Mouse (Mus musculus): ENCODE measurements at regions not wholly inside any gene's neighbourhood (a gene's known extent, or its start where the extent isn't known, plus 50 kb on each side); places are given as distances from the start of the nearest gene placed in this dataset.
"Not testable (repeated sequence)": the region's sequence is repeated elsewhere in the genome, so short reads cannot be mapped to it uniquely, and the experiment has no call there.

DNA sequence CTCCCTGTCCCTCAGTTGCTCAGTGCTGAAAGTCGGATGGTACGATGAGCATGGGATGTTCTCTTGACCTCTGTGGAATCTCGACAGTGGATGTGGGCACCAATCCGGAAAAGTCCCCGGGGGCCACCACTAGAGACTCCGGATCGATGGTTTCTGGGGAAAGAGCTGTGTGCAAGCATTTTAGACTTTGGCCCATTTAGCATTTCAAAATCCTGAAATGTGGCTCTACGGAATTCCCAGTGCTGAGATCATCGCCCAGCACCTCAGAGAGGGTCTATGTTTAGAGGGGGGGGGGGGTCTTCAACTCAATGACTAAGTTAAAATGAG lies 68.6 kb downstream of the Tomm20 start:
- DNase-seq (ENCODE audit: low spot score): no peak

DNA sequence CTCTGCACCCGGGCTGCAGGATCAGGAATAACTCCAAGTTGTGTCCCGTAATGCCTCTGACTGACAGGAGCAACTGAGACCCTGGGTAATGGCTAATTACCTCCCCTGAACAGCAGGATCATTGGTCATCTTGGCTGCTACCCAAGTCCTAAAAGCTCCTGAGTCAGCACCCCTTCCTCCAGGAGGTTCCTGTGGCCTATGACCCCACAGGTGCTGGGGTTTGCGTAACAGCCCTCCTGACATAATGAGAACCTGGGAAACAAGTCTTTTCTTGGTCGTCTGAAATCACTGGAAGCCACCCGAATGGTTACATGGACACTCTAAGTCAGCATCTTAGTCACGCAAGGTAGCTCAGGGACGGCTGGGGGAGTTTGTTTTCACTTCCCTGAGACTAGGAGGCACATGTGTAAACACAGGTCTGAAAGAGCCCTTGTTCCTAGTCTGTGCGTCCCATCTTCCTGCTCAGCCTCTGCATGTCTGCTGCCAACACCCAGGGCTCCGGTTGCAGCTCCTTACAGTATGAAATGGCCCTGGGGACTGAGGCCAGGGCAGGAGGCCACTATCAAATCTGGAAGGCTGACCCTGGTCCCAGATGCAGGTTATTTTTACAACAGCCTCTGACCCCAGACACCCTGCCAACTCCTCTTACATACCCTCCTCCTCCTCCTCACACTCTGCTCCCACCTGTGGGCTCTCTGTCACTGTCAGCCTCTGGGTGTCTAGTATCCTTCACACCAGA lies 69.2 kb downstream of the Tomm20 start:
- no peak for DNase-seq (ENCODE audit: low spot score)

DNA sequence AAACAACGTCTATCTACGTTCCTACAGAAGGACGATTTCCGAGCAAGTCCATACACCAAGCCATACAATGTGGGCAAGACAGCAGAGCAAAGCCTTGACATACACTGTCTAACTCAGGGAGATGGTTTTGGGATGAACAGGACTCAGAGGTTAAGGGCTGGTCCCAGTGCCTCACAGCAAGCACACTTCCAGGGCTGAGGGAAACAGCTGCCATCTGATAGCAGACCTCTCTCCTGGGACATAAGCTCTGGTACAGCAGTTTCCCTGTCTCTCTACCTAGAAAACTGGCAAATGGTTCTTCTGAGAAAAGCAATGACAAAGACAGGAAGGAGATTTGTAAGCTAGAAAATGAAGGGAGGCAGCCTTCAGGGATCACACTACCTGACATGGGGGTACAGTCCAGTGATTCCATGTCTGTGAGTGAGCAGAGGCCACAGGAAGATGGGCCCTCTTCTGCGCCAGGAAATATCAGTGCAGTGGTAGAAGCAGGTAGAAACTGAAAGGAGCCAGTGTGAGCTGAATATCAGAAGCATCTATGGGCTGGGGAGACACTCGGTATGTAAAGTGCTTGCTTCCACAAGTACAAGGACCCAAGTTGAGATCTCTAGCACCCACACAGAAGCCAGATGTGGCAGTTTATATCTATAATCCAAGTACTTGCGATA lies 70.0 kb downstream of the Tomm20 start:
- no peak for DNase-seq (ENCODE audit: low spot score)

DNA sequence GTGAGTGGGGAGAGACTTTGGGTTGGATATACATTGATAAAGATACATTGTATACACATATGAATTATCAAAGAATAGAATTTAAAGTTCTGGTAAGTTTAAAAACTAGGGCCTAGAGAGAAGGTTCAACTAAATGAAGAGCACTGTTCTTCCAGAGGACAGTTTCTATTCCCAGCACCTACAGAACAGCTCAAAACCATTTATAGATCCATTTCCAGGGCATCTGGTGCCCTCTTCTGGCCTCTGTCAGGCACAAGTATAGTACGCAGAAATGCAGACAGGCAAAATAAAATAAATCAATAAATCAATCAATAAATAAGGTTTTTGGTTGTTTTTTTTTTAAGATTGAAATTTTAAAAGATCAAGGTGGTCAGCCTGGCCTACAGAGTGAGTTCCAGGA lies 70.8 kb downstream of the Tomm20 start:
- no peak for DNase-seq (ENCODE audit: low spot score)

DNA sequence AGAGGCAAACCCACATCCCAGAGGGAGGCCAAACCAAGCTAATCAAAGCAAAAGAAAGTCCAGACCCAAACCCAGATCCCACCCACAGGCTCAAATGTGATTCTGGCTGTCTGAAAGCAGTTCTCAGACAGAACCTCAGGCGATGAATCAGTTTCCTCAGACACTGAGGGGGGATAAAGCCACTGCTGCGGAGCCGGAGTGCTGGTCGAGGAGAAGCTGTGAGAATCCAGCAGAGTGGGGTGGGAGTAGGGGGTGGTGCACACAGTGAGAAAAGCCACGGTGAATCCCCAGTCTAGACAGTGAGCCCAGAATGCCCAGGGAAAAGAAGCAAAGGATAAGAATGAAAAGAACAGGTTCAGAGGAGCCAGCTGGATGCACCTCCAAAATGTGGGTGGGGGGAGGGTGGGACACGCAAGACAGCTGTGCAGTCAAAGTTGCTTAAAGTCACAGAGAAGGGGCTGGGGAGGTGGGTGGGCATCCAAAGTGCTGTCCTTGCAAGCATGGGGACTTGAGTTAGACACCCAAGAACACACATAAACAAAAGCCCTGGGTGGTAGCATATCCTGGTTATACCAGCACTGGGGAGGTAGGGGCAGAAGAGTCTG lies 71.4 kb downstream of the Tomm20 start:
- DNase-seq (ENCODE audit: low spot score): no peak

DNA sequence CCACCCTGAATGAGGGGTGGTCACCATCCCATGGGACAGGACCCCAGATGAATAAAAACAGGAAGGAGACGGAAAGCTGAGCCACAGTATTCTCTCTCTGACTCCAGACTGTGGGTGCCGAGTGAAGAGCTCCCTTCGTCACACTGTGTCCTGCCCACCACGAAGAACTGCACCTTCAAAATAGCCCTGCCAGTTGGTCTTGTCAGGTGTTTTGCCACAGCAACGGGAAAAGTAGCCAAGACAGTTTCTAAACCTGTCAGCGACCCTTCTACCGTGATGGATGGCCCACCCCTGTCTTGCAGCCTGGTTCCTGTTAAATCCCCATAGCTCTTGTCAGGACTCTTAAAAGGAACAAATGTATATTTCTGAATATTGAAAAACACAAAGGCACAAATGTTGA lies 72.3 kb downstream of the Tomm20 start:
- no peak for DNase-seq (ENCODE audit: low spot score)

DNA sequence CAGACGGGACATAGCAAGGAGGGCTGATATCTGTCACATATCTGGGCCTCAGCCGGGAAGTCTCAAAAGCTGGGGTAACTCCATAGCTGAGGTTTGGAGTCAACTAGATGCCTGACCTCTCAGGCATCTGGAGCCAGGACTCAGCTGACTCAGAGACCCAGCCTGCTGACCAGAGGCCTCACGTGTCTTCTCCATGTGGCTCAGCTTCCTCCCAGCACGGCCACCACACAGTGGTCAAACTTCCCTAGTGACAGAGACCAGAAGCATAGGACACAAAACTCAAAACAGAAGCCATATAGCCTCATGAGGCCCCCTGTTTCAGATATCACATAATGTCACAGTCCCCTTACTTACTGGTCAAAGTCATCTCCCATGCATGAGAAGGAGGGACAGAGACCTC lies 73.1 kb downstream of the Tomm20 start:
- DNase-seq (ENCODE audit: low spot score): no peak

DNA sequence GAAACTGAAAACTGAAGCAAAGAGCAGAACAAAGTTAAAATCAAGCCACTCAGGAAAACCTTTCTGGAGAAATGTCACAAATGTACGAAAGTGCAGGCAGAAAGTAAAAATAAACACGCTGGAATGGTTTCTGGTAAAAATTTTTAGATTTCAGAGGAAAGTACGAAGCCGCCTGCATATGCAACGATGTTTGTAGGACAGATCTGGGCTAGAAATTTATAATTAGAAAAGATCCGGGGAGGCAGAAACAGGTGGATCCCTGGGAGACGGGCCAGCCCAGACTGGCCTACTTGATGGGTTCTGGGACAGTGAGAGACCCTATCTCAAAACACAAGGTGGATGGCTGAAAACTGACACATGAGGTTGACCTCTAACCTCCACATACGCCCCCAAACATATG lies 73.5 kb downstream of the Tomm20 start:
- DNase-seq (ENCODE audit: low spot score): no peak

DNA sequence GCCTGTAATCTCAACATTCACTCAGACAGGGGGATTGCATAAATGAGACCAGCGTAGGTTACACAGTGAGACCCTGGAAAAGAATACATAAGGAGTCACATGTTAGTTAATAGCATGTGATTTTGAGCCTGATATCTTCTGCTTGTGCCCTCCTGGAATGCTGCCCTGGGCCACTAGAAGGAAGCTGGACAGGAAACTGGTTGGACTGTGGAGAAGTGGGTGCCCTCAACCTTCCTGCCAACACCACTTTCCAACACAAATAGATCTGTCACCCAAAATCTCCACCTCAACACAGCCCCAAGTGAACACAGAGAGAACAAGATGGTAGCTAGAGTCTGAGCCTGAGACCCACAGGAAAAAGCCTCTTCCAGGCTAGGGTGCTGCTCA lies 76.2 kb downstream of the Tomm20 start:
- DNase-seq (ENCODE audit: low spot score): no peak

DNA sequence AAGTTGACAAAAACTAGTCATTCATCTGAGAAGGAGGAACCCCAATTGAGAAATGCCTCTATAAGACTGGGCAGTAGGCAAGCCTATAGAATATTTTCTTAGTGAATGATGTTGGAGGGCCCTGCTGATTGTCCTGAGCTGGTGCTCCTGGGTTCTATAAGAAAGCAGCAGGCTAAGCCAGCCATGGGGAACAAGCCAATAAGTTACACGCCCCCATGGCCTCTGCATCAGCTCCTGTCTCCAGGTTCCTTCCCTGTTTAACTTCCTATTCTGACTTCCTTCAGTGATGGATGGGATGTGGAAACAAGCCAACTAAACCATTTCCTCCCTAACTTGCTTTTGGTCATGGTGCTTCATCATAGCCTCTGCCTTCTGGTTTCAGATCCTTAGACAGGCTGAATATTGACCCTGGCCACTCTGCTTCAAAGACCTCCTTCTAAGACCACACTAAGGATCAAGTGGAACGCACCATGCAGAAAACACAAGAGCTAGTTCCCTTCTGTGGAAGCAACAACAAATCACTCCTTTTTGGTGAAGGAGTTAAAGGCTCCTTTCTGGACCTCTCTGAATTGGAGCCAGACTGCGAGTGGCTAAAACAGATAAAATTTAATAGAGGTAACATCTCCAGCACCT lies 76.7 kb downstream of the Tomm20 start:
- DNase-seq (ENCODE audit: low spot score): no peak

DNA sequence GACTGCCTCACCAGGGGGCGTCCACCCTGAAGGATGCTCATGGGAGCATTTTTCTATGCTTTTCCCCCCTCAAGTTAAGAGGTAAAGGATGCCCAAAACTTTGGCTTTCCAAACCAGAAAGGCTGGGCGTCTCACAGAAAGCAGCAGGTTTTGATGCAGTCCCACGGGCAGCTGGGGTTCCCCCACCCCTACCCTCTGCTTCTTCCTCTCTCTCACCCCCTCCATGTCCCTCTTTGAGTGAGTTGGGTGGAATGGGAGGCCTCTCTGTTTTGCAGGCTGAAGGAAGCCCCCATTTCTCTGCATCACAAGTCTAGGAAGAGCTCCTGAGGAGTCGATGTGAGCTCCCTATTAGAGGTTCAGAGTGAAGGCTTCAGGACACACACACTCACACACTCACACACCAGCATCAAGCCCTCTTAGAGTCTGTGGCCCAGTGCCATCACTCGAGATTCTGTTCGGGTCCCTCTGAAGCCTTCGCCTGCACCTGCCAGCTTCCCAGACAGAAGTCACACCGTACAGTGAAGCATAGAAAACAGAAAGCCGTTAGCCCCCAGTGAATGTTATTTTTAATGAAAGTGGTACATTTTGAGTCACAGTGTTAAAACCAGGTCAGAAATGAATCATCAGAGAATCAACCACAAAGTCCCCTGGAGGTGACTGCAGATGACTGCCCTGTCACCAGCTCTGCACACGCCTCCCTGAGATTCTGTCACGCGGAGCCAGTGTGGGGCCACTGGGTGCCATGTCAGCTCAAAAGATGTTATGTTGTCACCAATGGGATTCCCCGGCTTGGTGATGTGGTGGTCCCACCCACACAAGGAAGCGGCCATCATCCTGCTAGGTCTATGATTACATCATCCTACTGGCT lies 78.3 kb downstream of the Tomm20 start:
- DNase-seq (ENCODE audit: low spot score): no peak

DNA sequence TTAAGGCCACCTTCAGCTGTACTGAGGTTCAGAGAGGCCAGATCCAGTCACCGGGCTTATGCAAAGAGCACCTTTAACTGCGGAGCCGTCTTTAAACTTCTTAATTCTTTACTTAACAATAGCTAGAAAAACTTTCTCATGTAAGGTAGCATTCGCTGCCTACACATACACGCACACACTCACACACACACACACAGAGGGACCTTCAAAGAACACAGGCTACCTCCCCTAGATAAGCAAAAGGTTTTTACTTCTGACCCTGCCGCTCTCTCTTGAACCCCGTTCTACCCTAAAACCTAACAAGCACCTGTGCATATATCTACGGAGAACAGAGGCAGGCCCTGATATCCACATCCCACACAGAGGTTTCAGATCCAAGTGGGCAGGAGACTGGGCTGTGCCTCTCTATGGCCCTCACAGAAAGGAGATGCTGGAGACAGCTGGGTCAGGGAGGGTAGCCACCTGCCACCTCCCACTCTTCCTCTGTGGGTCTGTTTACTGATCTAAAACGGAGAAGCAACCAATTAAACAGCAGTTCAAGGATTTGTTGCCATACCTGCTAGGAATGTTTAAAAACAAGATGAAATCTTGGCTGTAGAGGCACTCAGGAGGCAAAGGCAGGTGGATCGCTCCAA lies 81.2 kb downstream of the Tomm20 start:
- no peak for DNase-seq (ENCODE audit: low spot score)

DNA sequence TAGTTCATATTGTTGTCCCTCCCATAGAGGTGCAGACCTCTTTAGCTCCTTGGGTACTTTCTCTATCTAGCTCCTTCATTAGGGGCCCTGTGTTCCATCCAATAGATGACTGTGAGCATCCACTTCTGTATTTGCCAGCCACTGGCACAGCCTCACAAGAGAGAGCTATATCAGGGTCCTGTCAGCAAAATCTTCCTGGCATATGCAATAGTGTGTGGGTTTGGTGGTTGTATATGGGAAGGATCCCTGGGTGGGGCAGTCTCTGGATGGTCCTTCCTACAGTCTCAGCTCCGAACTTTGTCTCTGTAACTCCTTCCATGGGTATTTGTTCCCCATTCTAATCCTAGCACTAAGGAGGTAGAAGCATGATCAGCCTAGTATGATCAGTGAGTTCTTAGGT lies 82.0 kb downstream of the Tomm20 start:
- DNase-seq (ENCODE audit: low spot score): not testable (repeated sequence)

DNA sequence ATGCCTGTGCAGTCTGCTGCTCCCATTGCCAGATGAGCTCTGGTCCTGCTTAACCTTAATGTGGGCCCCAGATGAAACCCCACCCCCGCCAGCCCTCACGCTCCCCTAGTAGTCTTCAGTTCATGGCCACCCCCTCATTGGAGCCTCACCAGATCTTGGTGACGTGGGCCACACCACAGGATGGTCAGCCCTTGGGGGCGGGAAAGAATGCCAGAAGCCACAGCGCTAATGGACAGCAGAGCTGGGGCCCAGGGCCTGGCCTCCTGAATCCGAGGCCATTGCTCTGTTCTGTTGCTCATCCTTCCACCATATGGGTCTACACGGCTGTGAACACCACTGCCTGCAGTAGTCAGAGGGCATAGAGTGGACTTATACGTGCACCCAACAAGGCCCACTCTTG lies 83.9 kb downstream of the Tomm20 start:
- DNase-seq (ENCODE audit: low spot score): no peak

DNA sequence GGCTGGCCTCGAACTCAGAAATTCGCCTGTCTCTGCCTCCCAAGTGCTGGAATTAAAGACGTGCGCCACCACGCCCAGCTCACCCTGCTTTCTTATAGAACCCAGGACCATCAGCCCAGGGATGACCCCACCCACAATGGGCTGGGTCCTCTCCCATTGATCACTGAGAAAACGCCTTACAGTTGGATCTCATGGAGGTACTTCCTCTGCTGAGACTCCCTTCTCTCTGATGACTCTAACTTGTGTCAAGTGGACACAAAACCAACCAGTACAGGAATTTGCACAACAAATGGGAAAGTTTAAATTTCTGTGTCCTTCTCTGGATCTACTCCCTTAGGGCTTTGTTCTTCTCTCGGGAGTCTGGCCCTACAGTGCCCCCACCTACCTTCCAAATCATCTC lies 85.0 kb downstream of the Tomm20 start:
- no peak for DNase-seq (ENCODE audit: low spot score)

DNA sequence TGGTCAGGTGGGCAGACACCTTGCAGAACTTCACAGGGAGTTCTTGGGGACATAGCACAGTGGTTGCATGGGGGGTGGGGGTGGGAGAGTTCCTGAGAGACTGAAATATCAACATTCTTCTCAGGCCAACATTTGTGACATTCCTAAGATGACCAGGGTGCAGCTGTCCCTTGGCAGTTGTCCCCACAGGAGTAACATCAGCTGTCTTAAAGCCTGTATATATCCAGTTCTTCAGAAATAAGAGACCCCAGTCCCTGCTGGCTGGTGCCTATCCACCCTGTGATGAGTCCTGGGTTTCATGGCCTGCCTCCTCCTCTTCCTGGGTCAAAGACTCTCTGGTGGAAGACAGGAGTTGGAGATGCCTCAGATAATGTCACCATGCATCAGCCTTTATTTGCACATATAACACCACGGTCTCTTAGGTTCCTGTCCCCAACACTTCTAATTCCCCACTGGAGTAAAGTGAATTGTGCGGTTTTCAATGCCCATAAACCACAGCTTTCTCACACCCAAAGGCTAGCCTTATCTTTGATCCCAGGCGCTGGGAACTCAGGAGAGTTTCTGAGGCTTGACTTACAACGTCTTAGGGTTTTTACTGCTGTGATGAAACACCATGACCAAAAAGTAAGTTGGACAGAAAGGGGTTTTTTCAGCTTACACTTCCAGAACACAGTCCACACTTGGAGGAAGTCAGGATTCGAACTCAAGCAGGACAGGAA lies 85.8 kb downstream of the Tomm20 start:
- DNase-seq (ENCODE audit: low spot score): no peak

DNA sequence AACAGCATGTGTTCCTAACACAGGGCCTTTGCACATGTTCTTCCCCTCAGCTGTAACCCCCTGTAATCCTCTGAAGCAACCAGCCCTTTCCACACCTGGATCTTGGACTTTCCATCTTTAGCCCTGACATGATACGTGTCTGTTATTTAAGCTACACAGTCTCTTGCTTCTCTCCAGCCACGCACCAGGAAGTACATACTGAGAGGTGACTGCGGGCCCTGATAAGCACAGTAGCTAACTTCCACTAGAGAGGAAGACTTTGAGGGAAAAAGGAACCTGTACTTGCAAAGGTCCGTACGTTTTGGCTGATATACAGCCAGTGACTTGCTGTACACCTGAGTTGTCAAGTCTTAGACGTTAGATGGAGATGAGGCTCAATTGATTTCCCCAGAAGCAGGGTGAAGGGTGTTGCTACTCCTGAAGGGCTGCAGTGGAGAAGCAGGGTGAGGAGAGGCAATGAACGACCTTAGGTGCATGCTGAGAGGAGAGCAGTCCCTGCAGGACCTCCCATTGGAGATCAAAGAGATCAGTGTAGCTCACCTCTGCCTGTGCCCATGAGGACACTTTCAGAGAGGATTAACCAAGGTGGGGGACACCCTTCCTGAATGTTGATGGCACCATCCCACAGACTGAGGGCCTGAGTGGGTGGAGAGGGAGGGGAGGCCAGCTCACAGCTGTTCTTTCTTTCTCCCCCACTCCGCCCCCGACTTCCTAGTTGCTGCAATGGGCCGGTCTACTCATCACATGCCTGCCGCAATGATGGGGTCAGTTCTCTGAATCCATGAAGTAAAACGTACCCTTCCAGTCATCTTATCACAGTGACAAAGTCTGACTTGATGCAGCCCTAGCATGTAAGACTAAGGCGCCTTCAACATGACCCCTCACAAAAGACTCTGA lies 88.1 kb downstream of the Tomm20 start:
- no peak for DNase-seq (ENCODE audit: low spot score)

DNA sequence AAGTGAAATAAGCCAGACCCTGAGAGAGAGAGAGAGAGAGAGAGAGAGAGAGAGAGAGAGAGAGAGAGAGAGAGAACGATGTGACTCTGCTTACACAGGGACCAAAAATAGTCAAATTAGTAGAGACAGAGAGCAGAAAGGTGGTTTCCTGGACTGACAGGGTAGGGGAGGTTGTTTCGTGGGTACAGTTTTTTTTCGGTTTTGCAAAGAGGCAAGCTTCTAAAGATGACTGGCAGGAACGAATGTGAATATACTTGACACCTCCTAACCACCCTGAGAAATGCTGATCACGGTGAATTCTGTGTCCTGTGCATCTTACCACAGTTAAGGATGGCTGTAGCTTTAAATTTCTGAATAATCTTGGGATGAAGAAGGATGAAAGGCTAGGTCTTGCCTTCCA lies 89.7 kb downstream of the Tomm20 start:
- DNase-seq (ENCODE audit: low spot score): no peak

DNA sequence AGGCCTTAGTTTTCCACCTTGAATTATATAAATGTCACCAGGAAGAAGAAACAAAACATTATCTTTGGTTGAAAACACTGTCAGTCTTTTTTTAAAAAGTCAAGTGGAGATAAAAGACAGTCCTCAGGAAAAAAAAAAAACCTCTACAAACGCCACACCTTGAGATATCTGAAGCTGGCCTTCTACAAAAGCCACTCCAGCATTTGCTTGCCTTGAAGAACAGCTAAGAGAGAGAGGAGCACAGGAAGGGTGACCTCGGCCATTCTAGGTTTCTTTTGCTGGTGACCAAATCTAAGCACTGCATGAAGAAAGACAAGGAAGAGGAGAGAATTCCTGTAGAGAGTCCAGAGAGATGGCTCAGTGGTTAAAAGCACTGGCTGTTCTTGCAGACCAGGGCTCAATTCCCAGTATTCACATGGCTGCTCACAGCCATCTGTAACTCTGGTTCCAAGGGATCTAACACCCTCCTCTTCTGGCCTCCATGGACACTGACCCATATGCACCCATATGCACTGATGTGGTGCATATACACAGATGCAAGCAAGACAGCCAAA lies 90.5 kb downstream of the Tomm20 start:
- no peak for DNase-seq (ENCODE audit: low spot score)

Measured in ovary, postnatal 10 days (tissue).